Mouse (Mus musculus): ENCODE data around the gene C1qtnf4. TPM values are rescaled to one million over a fixed set of nuclear protein-coding genes. Genes with fewer than 3 reads are reported as not detected.

The C1qtnf4 gene
- 2.3 TPM for polyA plus RNA-seq (2017; shearing (Covaris generic))

GRCm38 (mm10) chr2:90885218-90886041, at the start of gene C1qtnf4:
TSS of gene C1qtnf4 (plus strand) at chr2:90885860.

GRCm38 (mm10) chr2:90846955-90847680, 38.5 kb upstream of the C1qtnf4 start, which contains the start of gene Mtch2:
TSS of gene Mtch2 (plus strand) at chr2:90847155.

GRCm38 (mm10) chr2:90904076-90904855, 18.6 kb downstream of the C1qtnf4 start, which contains the start of the genes Kbtbd4 and Ndufs3:
TSS of gene Kbtbd4 (plus strand) at chr2:90904740.
TSS of gene Ndufs3 (minus strand) at chr2:90904827.

Other genes starting within 250 kb of the C1qtnf4 start
- 49.7 TPM for gene Nup160, start 208.6 kb upstream of the C1qtnf4 start, polyA plus RNA-seq (2017; shearing (Covaris generic))
- 90.5 TPM for gene Fnbp4, start 140.5 kb upstream of the C1qtnf4 start, polyA plus RNA-seq (2017; shearing (Covaris generic))
- gene Agbl2, start 103.1 kb upstream of the C1qtnf4 start, polyA plus RNA-seq (2017; shearing (Covaris generic)) = not detected
- 151 TPM for gene Mtch2, start 38.7 kb upstream of the C1qtnf4 start, polyA plus RNA-seq (2017; shearing (Covaris generic))
- 55.7 TPM for gene Kbtbd4, start 18.9 kb downstream of the C1qtnf4 start, polyA plus RNA-seq (2017; shearing (Covaris generic))
- gene Ndufs3, start 19.0 kb downstream of the C1qtnf4 start, polyA plus RNA-seq (2017; shearing (Covaris generic)) = 168 TPM
- gene Celf1, start 54.5 kb downstream of the C1qtnf4 start, polyA plus RNA-seq (2017; shearing (Covaris generic)) = 60.4 TPM
- 5.3 TPM for gene Rapsn, start 149.8 kb downstream of the C1qtnf4 start, polyA plus RNA-seq (2017; shearing (Covaris generic))
- gene Psmc3, start 168.1 kb downstream of the C1qtnf4 start, polyA plus RNA-seq (2017; shearing (Covaris generic)) = 292 TPM
- gene Slc39a13, start 184.6 kb downstream of the C1qtnf4 start, polyA plus RNA-seq (2017; shearing (Covaris generic)) = 49.2 TPM
- 1.3 TPM for gene Spi1, start 196.5 kb downstream of the C1qtnf4 start, polyA plus RNA-seq (2017; shearing (Covaris generic))
- not detected for gene Mybpc3, start 232.3 kb downstream of the C1qtnf4 start, polyA plus RNA-seq (2017; shearing (Covaris generic))

All from inflammation-experienced regulatory T-cells, adult 16 weeks (primary cell).